Mouse (Mus musculus): Measurements from ENCODE around the gene Zbtb37.

Gene Zbtb37

GRCm38 (mm10) chr1:161037599-161037998 is 3.0 kb upstream of the Zbtb37 start:
- no peak for TF ChIP-seq GATA4 (IDR thresholded peaks at IDR 0.05; ENCODE audit: insufficient replicate concordance, low read length)

GRCm38 (mm10) chr1:161037026-161037425 is 2.4 kb upstream of the Zbtb37 start:
- no peak for TF ChIP-seq GATA4 (IDR thresholded peaks at IDR 0.05; ENCODE audit: insufficient replicate concordance, low read length)

GRCm38 (mm10) chr1:161036411-161036841 is 1.8 kb upstream of the Zbtb37 start:
- TF ChIP-seq GATA4 (IDR thresholded peaks at IDR 0.05; ENCODE audit: insufficient replicate concordance, low read length): no peak

GRCm38 (mm10) chr1:161035786-161036404 is 1.2 kb upstream of the Zbtb37 start:
- TF ChIP-seq GATA4 (IDR thresholded peaks at IDR 0.05; ENCODE audit: insufficient replicate concordance, low read length): no peak

GRCm38 (mm10) chr1:161035281-161035785 is 684 bp upstream of the Zbtb37 start:
- no peak for TF ChIP-seq GATA4 (IDR thresholded peaks at IDR 0.05; ENCODE audit: insufficient replicate concordance, low read length)

- no peak for TF ChIP-seq GATA4 (IDR thresholded peaks at IDR 0.05; ENCODE audit: insufficient replicate concordance, low read length)
These were observed 704 bp downstream of the Zbtb37 start for GRCm38 (mm10) chr1:161033856-161034434.

GRCm38 (mm10) chr1:161032345-161032744 is 2.3 kb downstream of the Zbtb37 start:
- TF ChIP-seq GATA4 (IDR thresholded peaks at IDR 0.05; ENCODE audit: insufficient replicate concordance, low read length): no peak

GRCm38 (mm10) chr1:161031881-161032280 is 2.8 kb downstream of the Zbtb37 start:
- TF ChIP-seq GATA4 (IDR thresholded peaks at IDR 0.05; ENCODE audit: insufficient replicate concordance, low read length): no peak

GRCm38 (mm10) chr1:161030058-161030457 is 4.6 kb downstream of the Zbtb37 start:
- TF ChIP-seq GATA4 (IDR thresholded peaks at IDR 0.05; ENCODE audit: insufficient replicate concordance, low read length): no peak

- TF ChIP-seq GATA4 (IDR thresholded peaks at IDR 0.05; ENCODE audit: insufficient replicate concordance, low read length): no peak
These were observed 7.5 kb downstream of the Zbtb37 start for GRCm38 (mm10) chr1:161027196-161027595.

GRCm38 (mm10) chr1:161025410-161026210 is 9.0 kb downstream of the Zbtb37 start:
- TF ChIP-seq GATA4 (IDR thresholded peaks at IDR 0.05; ENCODE audit: insufficient replicate concordance, low read length): no peak

- TF ChIP-seq GATA4 (IDR thresholded peaks at IDR 0.05; ENCODE audit: insufficient replicate concordance, low read length): no peak
These were observed 14.6 kb downstream of the Zbtb37 start for GRCm38 (mm10) chr1:161020051-161020450.

GRCm38 (mm10) chr1:161016378-161016777 is 18.3 kb downstream of the Zbtb37 start:
- no peak for TF ChIP-seq GATA4 (IDR thresholded peaks at IDR 0.05; ENCODE audit: insufficient replicate concordance, low read length)

GRCm38 (mm10) chr1:161010436-161010835 is 24.2 kb downstream of the Zbtb37 start:
- TF ChIP-seq GATA4 (IDR thresholded peaks at IDR 0.05; ENCODE audit: insufficient replicate concordance, low read length): no peak

GRCm38 (mm10) chr1:161008038-161008437 is 26.6 kb downstream of the Zbtb37 start:
- no peak for TF ChIP-seq GATA4 (IDR thresholded peaks at IDR 0.05; ENCODE audit: insufficient replicate concordance, low read length)

- no peak for TF ChIP-seq GATA4 (IDR thresholded peaks at IDR 0.05; ENCODE audit: insufficient replicate concordance, low read length)
These were observed 28.2 kb downstream of the Zbtb37 start for GRCm38 (mm10) chr1:161006471-161006870.

Measured in liver, adult (tissue).